Mouse (Mus musculus): ENCODE data around the gene Ssxb3. TPM values are rescaled to one million over a fixed set of nuclear protein-coding genes. Genes with fewer than 3 reads are reported as not detected.

The Ssxb3 gene
- total RNA-seq (2023): not detected

DNA sequence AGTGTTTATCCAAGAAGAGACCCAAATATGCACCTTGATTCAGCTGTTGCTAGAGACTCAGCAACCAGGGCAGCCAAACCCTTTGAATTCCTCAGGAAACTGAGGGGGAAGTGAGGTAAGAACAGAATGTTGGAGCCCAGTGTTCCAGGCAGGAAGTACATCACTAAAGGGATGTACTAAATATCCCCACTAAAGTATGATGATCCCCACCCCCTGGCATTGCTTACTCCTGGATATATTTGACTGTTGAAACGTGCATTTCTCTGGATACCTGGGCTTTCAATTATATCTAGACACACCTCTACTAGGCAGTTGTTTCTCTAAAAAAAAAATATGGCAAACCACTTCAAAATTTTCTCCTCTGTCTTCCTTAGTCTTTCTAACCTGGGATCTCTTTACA is at the start of gene Ssxb3:
Gene Ssxb3, minus strand, starts transcription at position 101 of the 400 bp plus-strand sequence.

DNA sequence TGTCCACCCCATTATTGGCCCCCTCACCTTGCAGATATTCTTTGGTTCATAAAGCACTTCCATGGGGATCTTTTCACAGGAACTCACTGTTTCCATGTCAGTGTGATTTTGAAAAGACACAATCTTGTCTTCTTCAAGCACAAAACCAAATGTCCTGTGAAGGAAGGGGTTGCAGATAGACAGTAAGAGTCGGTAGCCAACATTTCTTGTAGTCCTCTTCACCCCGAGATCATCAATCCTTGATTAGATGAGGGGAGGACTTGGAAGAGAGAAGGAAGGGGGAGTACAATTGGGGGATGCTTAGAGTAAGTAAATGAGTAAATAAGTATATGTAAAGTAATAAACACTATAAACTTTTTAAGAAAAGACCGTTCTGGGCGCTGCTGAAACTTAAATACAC is 43.5 kb downstream of the Ssxb3 start, which contains the start of gene Ssxb6:
Gene Ssxb6, minus strand, starts transcription at position 101 of the 400 bp plus-strand sequence.

Other genes starting within 250 kb of the Ssxb3 start
- not detected for gene Ssxb9, start 224.8 kb downstream of the Ssxb3 start, total RNA-seq (2023)
- not detected for gene Ssxb1, start 178.5 kb downstream of the Ssxb3 start, total RNA-seq (2023)
- not detected for gene Ssxb2, start 130.1 kb downstream of the Ssxb3 start, total RNA-seq (2023)
- gene Gm14459, start 66.9 kb downstream of the Ssxb3 start, total RNA-seq (2023): not detected
- not detected for gene Ssxb6, start 43.6 kb downstream of the Ssxb3 start, total RNA-seq (2023)
- not detected for gene Ssxb8, start 99.0 kb upstream of the Ssxb3 start, total RNA-seq (2023)
- not detected for gene Ssx9, start 156.6 kb upstream of the Ssxb3 start, total RNA-seq (2023)
- gene Ssxb5, start 211.9 kb upstream of the Ssxb3 start, total RNA-seq (2023): not detected

Data from CD8-positive naive resting alpha-beta T cell, adult 57 days (primary cell).